Mouse (Mus musculus): ENCODE measurements around the gene Lzts3. TPM values are rescaled to one million over a fixed set of nuclear protein-coding genes. Genes with fewer than 3 reads are reported as not detected.
A peak's percentile ranks its signal among the peaks of the same experiment; 100 is the strongest.

Gene Lzts3
- 1.6 and 1.9 TPM in 2 replicates for polyA plus RNA-seq (2015; fragmentation: Nextera tagmentation; extraction: Ambion mirVana)

GRCm38 (mm10) chr2:130642684-130643369, at the start of gene Lzts3:
Lzts3 (minus strand) TSS chr2:130642803.
- peak; percentile 99 for ATAC-seq (ENCODE audit: low read depth)
- H3K36me3 ChIP-seq (ENCODE audit: control insufficient read depth, insufficient read depth) = no peaks in the 10 kb centered on the region
- H3K4me1 ChIP-seq (ENCODE audit: control insufficient read depth, low read depth, low read length) = peaks cover 12% of the 10 kb centered on the region
- 4% methylated on average over 35 of the region's 40 CpGs for WGBS (ENCODE audit: insufficient replicate concordance)
- H3K27ac ChIP-seq (ENCODE audit: low read length) = peak within 1 kb of the TSS; percentile 39
- peaks cover 13% of the 10 kb centered on the region for H3K27me3 ChIP-seq (ENCODE audit: control insufficient read depth, insufficient read depth, low read depth, low read length)
- H3K9ac ChIP-seq (ENCODE audit: low read depth, low read length) = peak within 1 kb of the TSS; percentile 77
- H3K4me2 ChIP-seq (ENCODE audit: low read depth, low read length) = peak within 1 kb of the TSS; percentile 99
- H3K4me3 ChIP-seq (ENCODE audit: low read depth, low read length) = peak within 1 kb of the TSS; percentile 73
- no peaks in the 10 kb centered on the region for H3K9me3 ChIP-seq (replicated peaks; ENCODE audit: control insufficient read depth, low read length)

GRCm38 (mm10) chr2:130689011-130689410, 46.4 kb upstream of the Lzts3 start:
- H3K9me3 ChIP-seq (replicated peaks; ENCODE audit: control insufficient read depth, low read length) = no peaks in the 10 kb centered on the region
- H3K4me3 ChIP-seq (ENCODE audit: low read depth, low read length) = no peak overlapping the region
- WGBS (ENCODE audit: insufficient replicate concordance) = 40% methylated on average over 2 of the region's 2 CpGs
- H3K36me3 ChIP-seq (ENCODE audit: control insufficient read depth, insufficient read depth) = no peaks in the 10 kb centered on the region
- H3K9ac ChIP-seq (ENCODE audit: low read depth, low read length) = no peak overlapping the region
- no peaks in the 10 kb centered on the region for H3K27me3 ChIP-seq (ENCODE audit: control insufficient read depth, insufficient read depth, low read depth, low read length)
- H3K4me1 ChIP-seq (ENCODE audit: control insufficient read depth, low read depth, low read length) = no peaks in the 10 kb centered on the region
- no peak overlapping the region for H3K4me2 ChIP-seq (ENCODE audit: low read depth, low read length)
- no peak for ATAC-seq (ENCODE audit: low read depth)
- H3K27ac ChIP-seq (ENCODE audit: low read length) = no peak overlapping the region

- H3K36me3 ChIP-seq (ENCODE audit: control insufficient read depth, insufficient read depth) = peaks cover 7% of the 10 kb centered on the region
- WGBS (ENCODE audit: insufficient replicate concordance) = 73% methylated on average over 9 of the region's 9 CpGs
- no peak overlapping the region for H3K27ac ChIP-seq (ENCODE audit: low read length)
- H3K27me3 ChIP-seq (ENCODE audit: control insufficient read depth, insufficient read depth, low read depth, low read length) = no peaks in the 10 kb centered on the region
- ATAC-seq (ENCODE audit: low read depth) = no peak
- H3K9ac ChIP-seq (ENCODE audit: low read depth, low read length) = no peak overlapping the region
- H3K4me2 ChIP-seq (ENCODE audit: low read depth, low read length) = no peak overlapping the region
- H3K4me3 ChIP-seq (ENCODE audit: low read depth, low read length) = no peak overlapping the region
- no peaks in the 10 kb centered on the region for H3K4me1 ChIP-seq (ENCODE audit: control insufficient read depth, low read depth, low read length)
- H3K9me3 ChIP-seq (replicated peaks; ENCODE audit: control insufficient read depth, low read length) = no peaks in the 10 kb centered on the region
Measured at GRCm38 (mm10) chr2:130685426-130685825, 42.8 kb upstream of the Lzts3 start.

GRCm38 (mm10) chr2:130681531-130681930, 38.9 kb upstream of the Lzts3 start:
- 73% methylated on average over 3 of the region's 3 CpGs for WGBS (ENCODE audit: insufficient replicate concordance)
- no peak overlapping the region for H3K9ac ChIP-seq (ENCODE audit: low read depth, low read length)
- no peak overlapping the region for H3K4me2 ChIP-seq (ENCODE audit: low read depth, low read length)
- no peaks in the 10 kb centered on the region for H3K9me3 ChIP-seq (replicated peaks; ENCODE audit: control insufficient read depth, low read length)
- peaks cover 40% of the 10 kb centered on the region for H3K36me3 ChIP-seq (ENCODE audit: control insufficient read depth, insufficient read depth)
- no peaks in the 10 kb centered on the region for H3K27me3 ChIP-seq (ENCODE audit: control insufficient read depth, insufficient read depth, low read depth, low read length)
- no peak overlapping the region for H3K4me3 ChIP-seq (ENCODE audit: low read depth, low read length)
- H3K27ac ChIP-seq (ENCODE audit: low read length) = no peak overlapping the region
- no peaks in the 10 kb centered on the region for H3K4me1 ChIP-seq (ENCODE audit: control insufficient read depth, low read depth, low read length)
- ATAC-seq (ENCODE audit: low read depth) = no peak

GRCm38 (mm10) chr2:130679899-130680298, 37.3 kb upstream of the Lzts3 start:
- Histone ChIP-seq H3K36me3 (ENCODE audit: control insufficient read depth, insufficient read depth) (peaks cover 57% of the 10 kb centered on the region), H3K9ac (ENCODE audit: low read depth, low read length) (no peak overlapping the region), H3K27ac (ENCODE audit: low read length) (no peak overlapping the region), H3K9me3 (replicated peaks; ENCODE audit: control insufficient read depth, low read length) (no peaks in the 10 kb centered on the region), H3K27me3 (ENCODE audit: control insufficient read depth, insufficient read depth, low read depth, low read length) (no peaks in the 10 kb centered on the region), H3K4me2 (ENCODE audit: low read depth, low read length) (no peak overlapping the region), H3K4me3 (ENCODE audit: low read depth, low read length) (no peak overlapping the region), H3K4me1 (ENCODE audit: control insufficient read depth, low read depth, low read length) (no peaks in the 10 kb centered on the region)
- no peak for ATAC-seq (ENCODE audit: low read depth)
- WGBS (ENCODE audit: insufficient replicate concordance) = 82% methylated on average over 6 of the region's 6 CpGs

- Histone ChIP-seq H3K27me3 (ENCODE audit: control insufficient read depth, insufficient read depth, low read depth, low read length) (no peaks in the 10 kb centered on the region), H3K36me3 (ENCODE audit: control insufficient read depth, insufficient read depth) (peaks cover 63% of the 10 kb centered on the region), H3K4me2 (ENCODE audit: low read depth, low read length) (no peak overlapping the region), H3K4me1 (ENCODE audit: control insufficient read depth, low read depth, low read length) (no peaks in the 10 kb centered on the region), H3K9ac (ENCODE audit: low read depth, low read length) (no peak overlapping the region), H3K4me3 (ENCODE audit: low read depth, low read length) (no peak overlapping the region), H3K27ac (ENCODE audit: low read length) (no peak overlapping the region), H3K9me3 (replicated peaks; ENCODE audit: control insufficient read depth, low read length) (no peaks in the 10 kb centered on the region)
- 90% methylated on average over 12 of the region's 12 CpGs for WGBS (ENCODE audit: insufficient replicate concordance)
- no peak for ATAC-seq (ENCODE audit: low read depth)
Measured at GRCm38 (mm10) chr2:130679154-130679553, 36.6 kb upstream of the Lzts3 start.

- Histone ChIP-seq H3K9ac (ENCODE audit: low read depth, low read length) (no peak overlapping the region), H3K4me3 (ENCODE audit: low read depth, low read length) (no peak overlapping the region), H3K9me3 (replicated peaks; ENCODE audit: control insufficient read depth, low read length) (no peaks in the 10 kb centered on the region), H3K4me2 (ENCODE audit: low read depth, low read length) (no peak overlapping the region), H3K4me1 (ENCODE audit: control insufficient read depth, low read depth, low read length) (no peaks in the 10 kb centered on the region), H3K27ac (ENCODE audit: low read length) (no peak overlapping the region), H3K36me3 (ENCODE audit: control insufficient read depth, insufficient read depth) (peaks cover 78% of the 10 kb centered on the region), H3K27me3 (ENCODE audit: control insufficient read depth, insufficient read depth, low read depth, low read length) (no peaks in the 10 kb centered on the region)
- ATAC-seq (ENCODE audit: low read depth) = no peak
- 74% methylated on average over 10 of the region's 10 CpGs for WGBS (ENCODE audit: insufficient replicate concordance)
Measured at GRCm38 (mm10) chr2:130677211-130677610, 34.6 kb upstream of the Lzts3 start.

- Histone ChIP-seq H3K9me3 (replicated peaks; ENCODE audit: control insufficient read depth, low read length) (no peaks in the 10 kb centered on the region), H3K9ac (ENCODE audit: low read depth, low read length) (peak within 1 kb of the TSS; percentile 82), H3K4me1 (ENCODE audit: control insufficient read depth, low read depth, low read length) (peaks cover 44% of the 10 kb centered on the region), H3K27me3 (ENCODE audit: control insufficient read depth, insufficient read depth, low read depth, low read length) (no peaks in the 10 kb centered on the region), H3K4me3 (ENCODE audit: low read depth, low read length) (peak within 1 kb of the TSS; percentile 89), H3K4me2 (ENCODE audit: low read depth, low read length) (peak within 1 kb of the TSS; percentile 88), H3K27ac (ENCODE audit: low read length) (peak within 1 kb of the TSS; percentile 89), H3K36me3 (ENCODE audit: control insufficient read depth, insufficient read depth) (peaks cover 7% of the 10 kb centered on the region)
- WGBS (ENCODE audit: insufficient replicate concordance) = under 1% methylated on average over 31 of the region's 31 CpGs
- ATAC-seq (ENCODE audit: low read depth) = peak; percentile 68
Measured at GRCm38 (mm10) chr2:130667559-130667958, 25.0 kb upstream of the Lzts3 start, which contains the start of gene Itpa. Itpa (plus strand) TSS chr2:130667610.

- Histone ChIP-seq H3K27ac (ENCODE audit: low read length) (peak within 1 kb of the TSS; percentile 98), H3K27me3 (ENCODE audit: control insufficient read depth, insufficient read depth, low read depth, low read length) (no peaks in the 10 kb centered on the region), H3K9ac (ENCODE audit: low read depth, low read length) (peak within 1 kb of the TSS; percentile 94), H3K4me2 (ENCODE audit: low read depth, low read length) (peak within 1 kb of the TSS; percentile 88), H3K4me1 (ENCODE audit: control insufficient read depth, low read depth, low read length) (peaks cover 37% of the 10 kb centered on the region), H3K9me3 (replicated peaks; ENCODE audit: control insufficient read depth, low read length) (no peaks in the 10 kb centered on the region), H3K36me3 (ENCODE audit: control insufficient read depth, insufficient read depth) (peaks cover 10% of the 10 kb centered on the region; the same call in 1 of the 2 replicates), H3K4me3 (ENCODE audit: low read depth, low read length) (peak within 1 kb of the TSS; percentile 80)
- under 1% methylated on average over 40 of the region's 40 CpGs for WGBS (ENCODE audit: insufficient replicate concordance)
- ATAC-seq (ENCODE audit: low read depth) = peak; percentile 92
Measured at GRCm38 (mm10) chr2:130664102-130664701, 21.6 kb upstream of the Lzts3 start, which contains the start of gene Ddrgk1. Ddrgk1 (minus strand) TSS chr2:130664659.
